Mouse (Mus musculus) mouse embryonic stem cell (cell line): Measurements from ENCODE around the gene Pnmt.
"Not testable (repeated sequence)": the region's sequence is repeated elsewhere in the genome, so short reads cannot be mapped to it uniquely, and the experiment has no call there.

Experiments used
- in situ Hi-C, 2 experiments: fragments of 300-500 bp; cut with MboI; formaldehyde crosslinking; loops; 1 replicate in 1 of 2; 3 replicates in 1 of 2; pipeline ENCODE4 v1.14.3; 2019 to 2020; ENCODE audit warnings: low sequenced_read_pairs in 2 of 2, low pct_unique_long_range_greater_than_20kb in 1 of 2, mixed read lengths in 1 of 2; ENCODE audit not compliant: unreplicated experiment in 1 of 2

Gene Pnmt

GRCm38 (mm10) chr11:98377787-98378186, 8.5 kb upstream of the Pnmt start:
- in situ Hi-C loops: no loop called here

- in situ Hi-C loops: no loop called here
Measured at GRCm38 (mm10) chr11:98379379-98379778, 6.9 kb upstream of the Pnmt start.

- in situ Hi-C loops: no loop called here
Measured at GRCm38 (mm10) chr11:98380106-98380505, 6.1 kb upstream of the Pnmt start.

GRCm38 (mm10) chr11:98381651-98382050, 4.6 kb upstream of the Pnmt start:
- in situ Hi-C loops: no loop called here

DNA sequence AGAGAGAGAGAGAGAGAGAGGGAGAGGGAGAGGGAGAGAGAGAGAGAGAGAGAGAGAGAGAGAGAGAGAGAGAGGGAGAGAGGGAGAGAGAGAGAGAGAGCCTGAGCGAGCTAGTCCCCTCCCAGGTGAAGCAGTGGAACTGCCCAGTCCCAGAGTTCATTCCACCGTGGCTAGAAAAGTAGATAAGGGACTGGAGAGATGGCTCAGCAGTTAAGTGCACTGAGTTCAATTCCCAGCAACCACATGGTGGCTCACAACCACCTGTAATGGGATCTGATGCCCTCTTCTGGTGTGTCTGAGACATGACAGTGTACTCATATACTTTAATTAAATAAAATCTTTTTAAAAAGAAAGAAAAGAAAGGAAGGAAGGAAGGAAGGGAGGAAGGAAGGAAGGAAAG, 3.8 kb upstream of the Pnmt start:
- in situ Hi-C loops: not testable (repeated sequence)

DNA sequence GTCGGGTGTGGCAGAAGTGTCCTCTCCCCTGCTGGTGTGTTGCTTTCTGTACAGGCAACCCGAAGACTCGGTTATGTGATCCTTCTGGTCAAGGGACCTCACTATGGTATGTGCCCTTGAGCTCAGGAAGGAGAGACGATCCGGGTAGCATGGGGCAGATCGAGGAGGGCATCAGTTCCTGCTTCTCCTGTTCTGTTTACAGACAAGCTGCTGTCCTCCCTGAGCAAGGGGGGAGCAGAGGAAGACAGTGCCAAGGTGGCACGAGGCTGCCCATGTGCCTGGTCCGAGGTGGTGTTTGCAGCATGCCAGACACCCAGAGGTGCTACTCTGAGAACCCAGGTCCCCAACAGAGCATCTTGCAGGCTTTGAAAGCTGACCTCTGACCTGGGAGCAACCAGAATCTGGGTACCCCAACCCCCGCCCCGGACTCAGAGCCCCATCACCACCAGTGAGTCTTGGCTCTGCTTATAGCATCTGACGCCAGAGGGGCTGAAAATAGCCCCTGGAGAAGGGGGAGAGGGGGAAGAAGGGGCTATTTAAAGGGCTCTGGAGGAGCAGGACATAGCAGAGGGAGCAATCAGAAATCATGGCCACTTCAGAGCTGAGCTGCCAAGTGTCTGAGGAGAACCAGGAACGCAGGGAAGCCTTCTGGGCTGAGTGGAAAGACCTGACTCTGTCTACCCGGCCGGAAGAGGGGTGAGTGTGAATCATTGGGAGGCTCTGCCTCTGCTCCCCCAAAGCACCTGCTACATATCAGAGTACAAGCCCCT, 2.8 kb upstream of the Pnmt start, which contains the start of gene Tcap:
TSS of gene Tcap (plus strand) at position 551 of the 770 bp plus-strand sequence.
- in situ Hi-C loops: no loop called here

- in situ Hi-C loops: no loop called here
Measured at GRCm38 (mm10) chr11:98384216-98384615, 2.0 kb upstream of the Pnmt start.

DNA sequence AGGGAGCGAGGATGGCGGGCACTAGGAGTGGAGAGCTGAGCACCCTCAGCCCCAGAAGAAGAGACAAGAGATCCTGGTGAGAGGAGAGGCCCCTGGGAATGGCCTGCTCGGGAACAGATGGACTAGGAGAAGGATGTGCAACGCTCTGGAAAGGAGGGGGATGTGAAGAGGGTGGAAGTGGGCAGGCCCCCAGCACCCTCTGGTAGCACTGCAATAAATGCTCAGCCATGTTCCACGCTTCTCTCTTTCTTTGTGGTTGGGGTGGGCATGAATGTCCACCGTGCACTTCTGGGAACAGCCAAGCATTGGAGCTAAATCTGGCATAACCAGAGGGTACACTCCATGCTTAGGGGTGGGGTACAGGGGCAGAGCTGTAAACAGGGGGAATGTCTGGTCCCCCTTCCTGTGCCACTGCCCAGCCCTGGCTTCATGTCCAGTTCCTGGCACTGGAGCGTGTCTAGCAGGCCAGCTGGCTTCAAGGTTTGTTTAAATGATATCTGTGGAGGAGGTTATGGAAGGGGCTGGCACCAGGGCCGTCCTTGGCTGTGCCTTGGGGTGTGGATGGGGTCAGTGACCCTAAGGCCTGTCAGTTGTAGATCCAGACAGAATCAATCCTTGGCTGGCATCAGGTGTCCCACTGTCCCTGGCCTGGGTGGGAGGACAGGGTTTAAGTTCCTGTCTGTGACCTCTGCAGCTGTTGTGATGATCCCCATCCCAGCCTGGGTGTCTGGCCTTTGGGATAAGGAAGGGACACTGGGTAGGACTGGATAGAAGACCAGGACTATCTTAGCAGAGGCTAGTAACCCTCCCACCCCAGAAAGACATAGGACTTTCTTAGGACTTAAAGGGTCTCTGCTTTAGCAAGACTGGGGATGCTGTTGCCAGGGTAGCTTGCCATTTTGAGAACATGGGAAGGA, 1.3 kb upstream of the Pnmt start:
- in situ Hi-C loops: no loop called here

DNA sequence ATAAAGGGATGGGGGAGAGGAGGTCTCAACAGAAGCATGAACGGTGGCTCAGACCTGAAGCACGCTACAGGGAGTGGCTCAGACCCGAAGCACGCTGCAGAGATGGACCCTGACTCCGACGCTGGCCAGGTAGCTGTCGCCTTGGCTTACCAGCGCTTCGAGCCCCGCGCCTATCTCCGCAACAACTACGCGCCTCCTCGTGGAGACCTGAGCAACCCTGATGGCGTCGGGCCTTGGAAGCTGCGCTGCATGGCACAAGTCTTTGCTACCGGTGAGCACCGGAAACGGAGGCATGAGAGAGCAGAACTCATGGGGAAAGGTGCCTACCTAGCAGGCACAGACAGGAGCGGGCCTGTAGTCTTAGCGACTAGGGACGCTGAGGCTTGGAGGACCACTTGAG, 346 bp downstream of the Pnmt start:
- in situ Hi-C loops: no loop called here

GRCm38 (mm10) chr11:98387056-98387577, 867 bp downstream of the Pnmt start:
- in situ Hi-C loops: no loop called here

DNA sequence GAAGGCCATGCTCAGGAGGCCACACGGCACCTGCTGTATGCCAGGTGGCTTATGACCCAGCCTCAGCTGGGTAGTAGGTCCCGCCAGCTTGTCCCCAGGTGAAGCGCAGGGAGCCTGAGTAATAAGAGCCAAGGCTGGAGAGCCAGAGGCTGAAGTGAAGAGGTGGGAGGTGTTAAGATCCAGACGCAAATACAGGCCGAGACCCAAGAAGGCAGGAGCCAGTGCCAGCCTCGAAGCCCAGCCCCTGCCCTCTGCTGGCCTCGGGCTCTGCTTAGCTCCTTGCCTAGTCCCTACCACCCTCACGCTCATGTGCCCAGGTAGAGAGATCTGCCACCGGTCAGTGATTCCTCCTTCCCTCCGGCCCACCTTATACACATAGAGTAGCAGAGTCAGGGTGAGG, 2.0 kb downstream of the Pnmt start:
- in situ Hi-C loops: no loop called here

DNA sequence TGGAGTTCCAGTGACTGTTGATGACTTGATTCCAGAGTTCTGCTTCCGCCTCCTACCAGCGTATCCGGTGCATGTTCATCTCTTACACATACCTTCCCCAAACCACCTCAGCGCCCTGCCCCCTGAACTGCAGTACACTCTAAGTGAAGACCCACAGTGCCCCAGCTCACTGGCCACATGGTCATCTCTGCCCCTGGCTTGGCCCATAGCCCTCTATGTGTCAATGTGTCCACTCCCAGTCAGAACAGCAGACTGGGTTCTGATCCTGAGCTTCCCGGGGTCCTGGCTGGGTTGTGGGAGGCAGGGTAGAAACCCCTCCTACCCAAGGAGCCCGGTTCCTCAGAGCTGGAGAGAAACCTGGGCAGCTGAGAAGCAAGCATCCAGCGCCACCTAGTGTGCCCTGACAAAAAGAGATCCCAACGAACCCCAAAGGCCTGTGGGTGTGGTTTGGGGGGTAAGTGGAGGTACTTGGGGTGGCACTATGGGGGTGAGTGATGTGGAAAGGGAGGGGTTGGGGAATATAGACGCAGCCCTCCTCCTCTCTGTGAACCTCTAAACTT, 3.1 kb downstream of the Pnmt start:
- in situ Hi-C loops: no loop called here

DNA sequence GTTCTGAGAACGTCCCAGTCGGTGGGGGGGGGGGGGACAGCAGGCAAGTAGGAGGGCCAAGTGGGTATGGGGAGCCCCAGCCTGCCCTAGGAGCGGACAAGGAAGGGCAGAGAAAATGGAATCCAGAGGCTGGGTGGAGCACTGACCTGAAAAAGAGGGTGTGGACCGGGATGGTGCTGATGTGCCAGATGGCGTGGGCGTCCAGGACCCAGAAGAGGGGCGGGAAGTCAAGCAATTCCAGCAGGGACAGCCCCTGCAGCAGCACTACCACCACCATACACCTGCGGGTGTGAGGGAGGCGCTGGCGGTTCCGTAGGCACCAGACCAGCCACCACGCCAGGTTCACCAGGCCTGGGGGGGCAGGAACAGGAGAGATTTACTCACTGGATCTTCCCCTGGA, 3.9 kb downstream of the Pnmt start:
- in situ Hi-C loops: no loop called here

GRCm38 (mm10) chr11:98392034-98392433, 5.8 kb downstream of the Pnmt start:
- in situ Hi-C loops: no loop called here

- in situ Hi-C loops: no loop called here
Measured at GRCm38 (mm10) chr11:98392645-98393044, 6.4 kb downstream of the Pnmt start.

DNA sequence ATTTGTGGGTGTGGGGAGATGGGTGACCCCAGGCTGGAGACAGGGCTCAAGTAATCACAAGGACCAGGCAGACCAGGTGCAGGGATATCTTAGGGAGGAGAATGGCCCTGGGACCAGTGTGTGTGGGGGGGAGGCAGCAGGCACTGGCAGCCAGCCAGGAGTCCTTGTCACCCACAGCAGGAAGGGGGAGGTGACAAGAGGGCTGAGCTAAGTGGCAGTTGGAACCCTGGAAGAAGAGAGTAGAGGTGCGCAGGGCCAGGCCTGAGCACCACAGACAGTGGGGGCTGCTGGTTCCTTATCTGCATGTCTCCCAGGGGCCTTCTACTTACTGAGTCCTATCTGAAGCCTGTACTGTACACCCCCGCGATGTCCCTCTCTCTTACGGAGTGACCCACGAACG, 7.1 kb downstream of the Pnmt start:
- in situ Hi-C loops: no loop called here

DNA sequence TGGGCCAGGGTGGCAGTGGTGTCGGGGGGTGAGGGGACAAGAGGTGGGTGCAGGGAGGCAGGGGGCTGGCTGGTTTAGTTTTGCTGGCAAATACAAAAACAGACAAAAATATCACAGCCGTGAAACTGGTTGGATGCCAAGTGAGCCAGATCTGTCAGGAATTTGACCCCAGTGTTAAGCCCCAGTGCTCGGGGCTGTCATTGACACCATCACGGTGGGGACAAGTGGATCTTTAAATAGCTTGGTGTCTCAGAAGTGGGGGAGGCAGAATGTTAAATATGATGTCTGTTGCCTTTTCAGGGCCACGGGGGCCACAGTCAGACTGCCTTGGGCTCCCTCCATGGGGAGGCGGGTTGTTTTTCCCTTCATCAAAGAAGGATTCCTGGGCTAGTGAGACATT, 8.1 kb downstream of the Pnmt start:
- in situ Hi-C loops: no loop called here

DNA sequence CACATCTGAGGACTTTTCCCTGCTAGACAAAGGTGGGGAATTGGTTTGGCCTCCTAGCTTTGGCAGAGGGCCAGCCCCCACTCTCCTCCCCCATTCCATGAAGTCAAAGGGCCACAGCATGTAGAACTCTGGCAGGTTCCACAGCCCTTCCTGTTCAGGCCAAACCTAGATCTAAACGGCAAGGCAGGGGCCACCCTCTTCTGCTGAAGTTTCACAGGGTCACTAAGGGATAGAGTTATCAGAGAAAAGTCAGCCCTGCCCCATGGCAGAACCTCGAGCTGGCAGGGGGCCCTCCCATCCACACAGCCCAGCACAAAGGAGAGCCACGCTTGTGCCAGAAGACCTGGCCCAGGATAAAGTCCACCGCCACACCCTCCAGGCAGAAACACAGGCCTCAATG, 8.8 kb downstream of the Pnmt start:
- in situ Hi-C loops: no loop called here

GRCm38 (mm10) chr11:98397946-98398345, 11.7 kb downstream of the Pnmt start:
- in situ Hi-C loops: no loop called here
